Mouse (Mus musculus): Measurements from ENCODE around the gene Stmn3. TPM values are rescaled to one million over a fixed set of nuclear protein-coding genes. Genes with fewer than 3 reads are reported as not detected.
A peak's percentile ranks its signal among the peaks of the same experiment; 100 is the strongest.

Gene Stmn3
- 0.84 and 3.3 TPM in 2 replicates for polyA plus RNA-seq (2015; fragmentation: Nextera tagmentation; extraction: Ambion mirVana)

GRCm38 (mm10) chr2:181314080-181314810, at the start of gene Stmn3:
Stmn3 (minus strand) TSS chr2:181314500.
- WGBS = 5% methylated on average over 23 of the region's 23 CpGs
- Histone ChIP-seq H3K9ac (no peak within 1 kb of the TSS), H3K4me1 (peaks cover 6% of the 10 kb centered on the region), H3K27ac (no peak within 1 kb of the TSS), H3K27me3 (peaks cover 77% of the 10 kb centered on the region), H3K4me3 (peak within 1 kb of the TSS; percentile 15), H3K36me3 (no peaks in the 10 kb centered on the region), H3K9me3 (no peaks in the 10 kb centered on the region), H3K4me2 (replicated peaks) (peak within 1 kb of the TSS; percentile 35; the same call in 1 of the 2 replicates)
- ATAC-seq (ENCODE audit: low FRiP score, low read depth) = peak; percentile 59; the same call in 1 of the 2 replicates

- no peak overlapping the region for H3K27ac ChIP-seq
- 80% methylated on average over 3 of the region's 3 CpGs for WGBS
- peaks cover 35% of the 10 kb centered on the region for H3K4me1 ChIP-seq
- peaks cover 48% of the 10 kb centered on the region for H3K36me3 ChIP-seq
- ATAC-seq (ENCODE audit: low FRiP score, low read depth) = no peak
- no peaks in the 10 kb centered on the region for H3K9me3 ChIP-seq
- H3K4me2 ChIP-seq (replicated peaks) = peak overlapping the region; percentile 94
- H3K9ac ChIP-seq = peak overlapping the region; percentile 82
- H3K4me3 ChIP-seq = peak overlapping the region; percentile 78
- H3K27me3 ChIP-seq = no peaks in the 10 kb centered on the region
These were observed 49.6 kb upstream of the Stmn3 start for GRCm38 (mm10) chr2:181363946-181364345.

- peaks cover 98% of the 10 kb centered on the region for H3K36me3 ChIP-seq
- no peak for ATAC-seq (ENCODE audit: low FRiP score, low read depth)
These were observed 42.5 kb upstream of the Stmn3 start for GRCm38 (mm10) chr2:181356780-181357179.

GRCm38 (mm10) chr2:181342766-181343165, 28.5 kb upstream of the Stmn3 start:
- 92% methylated on average over 6 of the region's 6 CpGs for WGBS
- H3K27ac ChIP-seq = no peak overlapping the region
- no peaks in the 10 kb centered on the region for H3K4me1 ChIP-seq
- H3K4me2 ChIP-seq (replicated peaks) = no peak overlapping the region
- H3K9me3 ChIP-seq = no peaks in the 10 kb centered on the region
- no peak for ATAC-seq (ENCODE audit: low FRiP score, low read depth)
- no peak overlapping the region for H3K4me3 ChIP-seq
- no peaks in the 10 kb centered on the region for H3K27me3 ChIP-seq
- H3K36me3 ChIP-seq = peaks cover 89% of the 10 kb centered on the region
- H3K9ac ChIP-seq = no peak overlapping the region

More at GRCm38 (mm10) chr2:181356780-181357179, 42.5 kb upstream of the Stmn3 start:
- H3K9ac ChIP-seq = no peak overlapping the region
- no peaks in the 10 kb centered on the region for H3K4me1 ChIP-seq
- 75% methylated on average over 3 of the region's 3 CpGs for WGBS
- H3K4me3 ChIP-seq = no peak overlapping the region
- no peak overlapping the region for H3K4me2 ChIP-seq (replicated peaks)
- no peaks in the 10 kb centered on the region for H3K27me3 ChIP-seq
- H3K9me3 ChIP-seq = no peaks in the 10 kb centered on the region
- no peak overlapping the region for H3K27ac ChIP-seq

GRCm38 (mm10) chr2:181340426-181340825, 26.1 kb upstream of the Stmn3 start:
- no peak overlapping the region for H3K4me3 ChIP-seq
- H3K4me1 ChIP-seq = no peaks in the 10 kb centered on the region
- H3K27me3 ChIP-seq = no peaks in the 10 kb centered on the region
- no peak overlapping the region for H3K9ac ChIP-seq
- H3K4me2 ChIP-seq (replicated peaks) = no peak overlapping the region
- H3K9me3 ChIP-seq = no peaks in the 10 kb centered on the region
- ATAC-seq (ENCODE audit: low FRiP score, low read depth) = no peak
- peaks cover 85% of the 10 kb centered on the region for H3K36me3 ChIP-seq
- H3K27ac ChIP-seq = no peak overlapping the region
- WGBS = 89% methylated on average over 4 of the region's 4 CpGs

GRCm38 (mm10) chr2:181334023-181334422, 19.7 kb upstream of the Stmn3 start:
- 61% methylated on average over 3 of the region's 3 CpGs for whole genome bisulfite sequencing
- Histone ChIP-seq H3K27me3 (no peaks in the 10 kb centered on the region), H3K4me2 (replicated peaks) (no peak overlapping the region), H3K27ac (no peak overlapping the region), H3K9ac (no peak overlapping the region), H3K36me3 (peaks cover 83% of the 10 kb centered on the region), H3K9me3 (no peaks in the 10 kb centered on the region), H3K4me3 (no peak overlapping the region), H3K4me1 (no peaks in the 10 kb centered on the region)
- ATAC-seq (ENCODE audit: low FRiP score, low read depth) = no peak

- H3K4me3 ChIP-seq = no peak overlapping the region
- H3K4me1 ChIP-seq = no peaks in the 10 kb centered on the region
- no peak overlapping the region for H3K27ac ChIP-seq
- H3K9ac ChIP-seq = no peak overlapping the region
- H3K9me3 ChIP-seq = no peaks in the 10 kb centered on the region
- ATAC-seq (ENCODE audit: low FRiP score, low read depth) = no peak
- peaks cover 85% of the 10 kb centered on the region for H3K36me3 ChIP-seq
- H3K27me3 ChIP-seq = no peaks in the 10 kb centered on the region
- H3K4me2 ChIP-seq (replicated peaks) = no peak overlapping the region
These were observed 18.2 kb upstream of the Stmn3 start for GRCm38 (mm10) chr2:181332542-181332941.

GRCm38 (mm10) chr2:181326098-181326497, 11.8 kb upstream of the Stmn3 start:
- no peaks in the 10 kb centered on the region for H3K27me3 ChIP-seq
- no peaks in the 10 kb centered on the region for H3K4me1 ChIP-seq
- no peak overlapping the region for H3K4me3 ChIP-seq
- 94% methylated on average over 2 of the region's 2 CpGs for WGBS
- no peaks in the 10 kb centered on the region for H3K9me3 ChIP-seq
- H3K4me2 ChIP-seq (replicated peaks) = no peak overlapping the region
- H3K27ac ChIP-seq = no peak overlapping the region
- no peak for ATAC-seq (ENCODE audit: low FRiP score, low read depth)
- H3K9ac ChIP-seq = no peak overlapping the region
- peaks cover 90% of the 10 kb centered on the region for H3K36me3 ChIP-seq

GRCm38 (mm10) chr2:181322136-181322535, 7.8 kb upstream of the Stmn3 start:
- no peak overlapping the region for H3K4me2 ChIP-seq (replicated peaks)
- no peaks in the 10 kb centered on the region for H3K9me3 ChIP-seq
- peaks cover 11% of the 10 kb centered on the region for H3K4me1 ChIP-seq
- no peak overlapping the region for H3K27ac ChIP-seq
- peaks cover 7% of the 10 kb centered on the region; the same call in 1 of the 2 replicates for H3K27me3 ChIP-seq
- no peak overlapping the region; the same call in 1 of the 2 replicates for H3K9ac ChIP-seq
- peaks cover 51% of the 10 kb centered on the region for H3K36me3 ChIP-seq
- ATAC-seq (ENCODE audit: low FRiP score, low read depth) = no peak
- 84% methylated on average over 5 of the region's 5 CpGs for WGBS
- no peak overlapping the region for H3K4me3 ChIP-seq

- Histone ChIP-seq H3K27ac (no peak overlapping the region), H3K4me2 (replicated peaks) (peak overlapping the region; percentile 77), H3K9ac (peak overlapping the region; percentile 71), H3K4me3 (peak overlapping the region; percentile 56), H3K27me3 (peaks cover 26% of the 10 kb centered on the region), H3K4me1 (peaks cover 11% of the 10 kb centered on the region), H3K9me3 (no peaks in the 10 kb centered on the region), H3K36me3 (peaks cover 33% of the 10 kb centered on the region)
- WGBS = 10% methylated on average over 7 of the region's 7 CpGs
- no peak for ATAC-seq (ENCODE audit: low FRiP score, low read depth)
These were observed 5.8 kb upstream of the Stmn3 start for GRCm38 (mm10) chr2:181320103-181320499.

GRCm38 (mm10) chr2:181319248-181320102, 5.2 kb upstream of the Stmn3 start, which contains the start of gene Rtel1:
Rtel1 (plus strand) TSS chr2:181319739.
- WGBS = 6% methylated on average over 40 of the region's 40 CpGs
- peak; percentile 94 for ATAC-seq (ENCODE audit: low FRiP score, low read depth)

More at GRCm38 (mm10) chr2:181319248-181320102, 5.2 kb upstream of the Stmn3 start, which contains the start of gene Rtel1:
- Histone ChIP-seq H3K4me3 (peak within 1 kb of the TSS; percentile 56), H3K36me3 (peaks cover 26% of the 10 kb centered on the region), H3K9ac (peak within 1 kb of the TSS; percentile 71), H3K4me2 (replicated peaks) (peak within 1 kb of the TSS; percentile 77), H3K27ac (no peak within 1 kb of the TSS), H3K4me1 (peaks cover 11% of the 10 kb centered on the region), H3K9me3 (no peaks in the 10 kb centered on the region), H3K27me3 (peaks cover 33% of the 10 kb centered on the region)
